Mouse (Mus musculus): Measurements from ENCODE around the gene Plxna4. TPM values are rescaled to one million over a fixed set of nuclear protein-coding genes. Genes with fewer than 3 reads are reported as not detected.
"Not testable (repeated sequence)": the region's sequence is repeated elsewhere in the genome, so short reads cannot be mapped to it uniquely, and the experiment has no call there.

Plxna4 gene
- polyA plus RNA-seq, 1 experiment from 2014 or later = 4.3 TPM

- H3K9ac ChIP-seq; H3K9me3 ChIP-seq; H3K27me3 ChIP-seq; H3K36me3 ChIP-seq; ATAC-seq (ENCODE audit: insufficient number of reproducible peaks, low FRiP score, low TSS enrichment, low read depth); H3K27ac ChIP-seq; H3K4me3 ChIP-seq; H3K4me2 ChIP-seq: not testable (repeated sequence)
- H3K4me1 ChIP-seq = peaks cover 20% of the 10 kb centered on the region
- 100% methylated on average over 1 of the region's 1 CpGs for WGBS
Measured at GRCm38 (mm10) chr6:32501186-32501585, 86.8 kb downstream of the Plxna4 start.

GRCm38 (mm10) chr6:32498106-32498505, 89.9 kb downstream of the Plxna4 start:
- H3K27ac ChIP-seq = no peak overlapping the region

GRCm38 (mm10) chr6:32496109-32496508, 91.9 kb downstream of the Plxna4 start:
- H3K9ac ChIP-seq = no peak overlapping the region
- H3K9me3 ChIP-seq = no peaks in the 10 kb centered on the region
- H3K4me2 ChIP-seq = no peak overlapping the region
- no peak overlapping the region for H3K4me3 ChIP-seq
- WGBS = 33% methylated on average over 4 of the region's 4 CpGs
- no peaks in the 10 kb centered on the region for H3K36me3 ChIP-seq
- peaks cover 42% of the 10 kb centered on the region for H3K4me1 ChIP-seq
- H3K27me3 ChIP-seq = no peaks in the 10 kb centered on the region
- no peak for ATAC-seq (ENCODE audit: insufficient number of reproducible peaks, low FRiP score, low TSS enrichment, low read depth)
- no peak overlapping the region for H3K27ac ChIP-seq

More at GRCm38 (mm10) chr6:32498106-32498505, 89.9 kb downstream of the Plxna4 start:
- peaks cover 33% of the 10 kb centered on the region for H3K4me1 ChIP-seq
- no peaks in the 10 kb centered on the region for H3K9me3 ChIP-seq
- 29% methylated on average over 5 of the region's 5 CpGs for WGBS
- 0 out of 2 replicates have a peak, but pooled peaks have one; percentile 55 for ATAC-seq (ENCODE audit: insufficient number of reproducible peaks, low FRiP score, low TSS enrichment, low read depth)
- no peaks in the 10 kb centered on the region for H3K27me3 ChIP-seq
- H3K36me3 ChIP-seq = no peaks in the 10 kb centered on the region
- no peak overlapping the region for H3K9ac ChIP-seq
- H3K4me2 ChIP-seq = no peak overlapping the region
- H3K4me3 ChIP-seq = no peak overlapping the region

- Histone ChIP-seq H3K4me3 (no peak overlapping the region), H3K4me2 (no peak overlapping the region), H3K36me3 (no peaks in the 10 kb centered on the region), H3K27ac (no peak overlapping the region), H3K4me1 (peaks cover 42% of the 10 kb centered on the region), H3K9ac (no peak overlapping the region), H3K9me3 (no peaks in the 10 kb centered on the region), H3K27me3 (no peaks in the 10 kb centered on the region)
- WGBS = 77% methylated on average over 2 of the region's 2 CpGs
- no peak for ATAC-seq (ENCODE audit: insufficient number of reproducible peaks, low FRiP score, low TSS enrichment, low read depth)
Measured at GRCm38 (mm10) chr6:32495532-32495931, 92.5 kb downstream of the Plxna4 start.

GRCm38 (mm10) chr6:32493557-32493956, 94.4 kb downstream of the Plxna4 start:
- WGBS = 26% methylated on average over 5 of the region's 5 CpGs
- H3K4me3 ChIP-seq = no peak overlapping the region
- peaks cover 36% of the 10 kb centered on the region for H3K4me1 ChIP-seq
- no peaks in the 10 kb centered on the region for H3K36me3 ChIP-seq
- ATAC-seq (ENCODE audit: insufficient number of reproducible peaks, low FRiP score, low TSS enrichment, low read depth) = no peak
- H3K27me3 ChIP-seq = no peaks in the 10 kb centered on the region
- H3K9ac ChIP-seq = no peak overlapping the region
- no peak overlapping the region for H3K4me2 ChIP-seq
- H3K27ac ChIP-seq = no peak overlapping the region
- no peaks in the 10 kb centered on the region for H3K9me3 ChIP-seq

- no peak for ATAC-seq (ENCODE audit: insufficient number of reproducible peaks, low FRiP score, low TSS enrichment, low read depth)
- Histone ChIP-seq H3K36me3 (no peaks in the 10 kb centered on the region), H3K9me3 (no peaks in the 10 kb centered on the region), H3K4me2 (no peak overlapping the region), H3K27me3 (no peaks in the 10 kb centered on the region), H3K27ac (no peak overlapping the region), H3K4me1 (0 out of 2 replicates have a peak, but pooled peaks cover 5% of the 10 kb centered on the region), H3K4me3 (no peak overlapping the region), H3K9ac (no peak overlapping the region)
- WGBS = 72% methylated on average over 3 of the region's 3 CpGs
Measured at GRCm38 (mm10) chr6:32487121-32487520, 100.9 kb downstream of the Plxna4 start.

- WGBS = 27% methylated on average over 4 of the region's 4 CpGs
- ATAC-seq (ENCODE audit: insufficient number of reproducible peaks, low FRiP score, low TSS enrichment, low read depth) = no peak
- H3K4me1 ChIP-seq = peaks cover 17% of the 10 kb centered on the region
Measured at GRCm38 (mm10) chr6:32482469-32482868, 105.5 kb downstream of the Plxna4 start.

GRCm38 (mm10) chr6:32480741-32481140, 107.3 kb downstream of the Plxna4 start:
- WGBS = 74% methylated on average over 1 of the region's 1 CpGs
- Histone ChIP-seq H3K4me3 (no peak overlapping the region), H3K9me3 (no peaks in the 10 kb centered on the region), H3K27me3 (no peaks in the 10 kb centered on the region), H3K4me1 (peaks cover 17% of the 10 kb centered on the region), H3K36me3 (no peaks in the 10 kb centered on the region), H3K27ac (no peak overlapping the region), H3K9ac (no peak overlapping the region), H3K4me2 (no peak overlapping the region)
- no peak for ATAC-seq (ENCODE audit: insufficient number of reproducible peaks, low FRiP score, low TSS enrichment, low read depth)

More at GRCm38 (mm10) chr6:32482469-32482868, 105.5 kb downstream of the Plxna4 start:
- Histone ChIP-seq H3K27ac (no peak overlapping the region), H3K4me2 (no peak overlapping the region), H3K9ac (no peak overlapping the region), H3K9me3 (no peaks in the 10 kb centered on the region), H3K36me3 (no peaks in the 10 kb centered on the region), H3K27me3 (no peaks in the 10 kb centered on the region), H3K4me3 (no peak overlapping the region)

GRCm38 (mm10) chr6:32479765-32480164, 108.2 kb downstream of the Plxna4 start:
- H3K9me3 ChIP-seq = no peaks in the 10 kb centered on the region
- H3K36me3 ChIP-seq = no peaks in the 10 kb centered on the region
- 70% methylated on average over 2 of the region's 2 CpGs for WGBS
- H3K9ac ChIP-seq = no peak overlapping the region
- H3K27ac ChIP-seq = no peak overlapping the region
- peaks cover 17% of the 10 kb centered on the region for H3K4me1 ChIP-seq
- no peak for ATAC-seq (ENCODE audit: insufficient number of reproducible peaks, low FRiP score, low TSS enrichment, low read depth)
- no peaks in the 10 kb centered on the region for H3K27me3 ChIP-seq
- H3K4me2 ChIP-seq = no peak overlapping the region
- no peak overlapping the region for H3K4me3 ChIP-seq

GRCm38 (mm10) chr6:32479193-32479758, 108.7 kb downstream of the Plxna4 start:
- ATAC-seq (ENCODE audit: insufficient number of reproducible peaks, low FRiP score, low TSS enrichment, low read depth) = peak; percentile 66; the same call in 1 of the 2 replicates
- WGBS = 14% methylated on average over 2 of the region's 2 CpGs
- no peak overlapping the region for H3K27ac ChIP-seq

GRCm38 (mm10) chr6:32475958-32476357, 112.0 kb downstream of the Plxna4 start:
- Histone ChIP-seq H3K4me2 (no peak overlapping the region), H3K9ac (no peak overlapping the region), H3K27ac (no peak overlapping the region), H3K36me3 (no peaks in the 10 kb centered on the region), H3K4me3 (no peak overlapping the region), H3K27me3 (no peaks in the 10 kb centered on the region), H3K9me3 (no peaks in the 10 kb centered on the region), H3K4me1 (peaks cover 12% of the 10 kb centered on the region)
- ATAC-seq (ENCODE audit: insufficient number of reproducible peaks, low FRiP score, low TSS enrichment, low read depth) = no peak
- 76% methylated on average over 4 of the region's 4 CpGs for WGBS

More at GRCm38 (mm10) chr6:32479193-32479758, 108.7 kb downstream of the Plxna4 start:
- Histone ChIP-seq H3K4me3 (no peak overlapping the region), H3K27me3 (no peaks in the 10 kb centered on the region), H3K9ac (no peak overlapping the region), H3K4me1 (peaks cover 17% of the 10 kb centered on the region), H3K9me3 (no peaks in the 10 kb centered on the region), H3K36me3 (no peaks in the 10 kb centered on the region), H3K4me2 (no peak overlapping the region)

- Histone ChIP-seq H3K4me3 (no peak overlapping the region), H3K9ac (no peak overlapping the region), H3K27me3 (no peaks in the 10 kb centered on the region), H3K9me3 (no peaks in the 10 kb centered on the region), H3K4me1 (no peaks in the 10 kb centered on the region; the same call in 1 of the 2 replicates), H3K4me2 (no peak overlapping the region), H3K27ac (no peak overlapping the region), H3K36me3 (no peaks in the 10 kb centered on the region)
- 69% methylated on average over 5 of the region's 5 CpGs for WGBS
- ATAC-seq (ENCODE audit: insufficient number of reproducible peaks, low FRiP score, low TSS enrichment, low read depth) = no peak
Measured at GRCm38 (mm10) chr6:32472062-32472461, 115.9 kb downstream of the Plxna4 start.

Measured in limb, embryonic 15.5 days (tissue).